Mouse (Mus musculus) liver, adult 2 months (tissue): Measurements from ENCODE around the gene Lst1.

Experiments used
- CTCF ChIP-seq: fragments of 200-500 bp; IDR thresholded peaks from 2 replicates; pipeline ENCODE4 v1.5.1; 2011; ENCODE audit warnings: low read depth, low read length, control low read depth
- POLR2A ChIP-seq: fragments of 200-500 bp; IDR thresholded peaks from 2 replicates; pipeline ENCODE4 v1.6.1; 2011; ENCODE audit warnings: low read length, control low read depth; ENCODE audit not compliant: insufficient read depth; ENCODE audit errors: extremely low read depth

GRCm38 (mm10) chr17:35164218-35164567, 24.0 kb downstream of the Lst1 start:
- TF ChIP-seq CTCF (no peak), POLR2A (no peak)
